Mouse (Mus musculus) G1E (cell line): ENCODE measurements at regions not wholly inside any gene's neighbourhood (a gene's known extent, or its start where the extent isn't known, plus 50 kb on each side); places are given as distances from the start of the nearest gene placed in this dataset.
"Not testable (repeated sequence)": the region's sequence is repeated elsewhere in the genome, so short reads cannot be mapped to it uniquely, and the experiment has no call there.

Experiments
- ATAC-seq: 2 replicates; pipeline ENCODE4 v1.8.0; 2016; ENCODE audit warnings: mild to moderate bottlenecking; ENCODE audit not compliant: insufficient number of reproducible peaks, poor library complexity, low FRiP score, severe bottlenecking; ENCODE audit errors: extremely low read depth
- DNase-seq: peaks from one replicate; pipeline ENCODE4 v3.0.0; 2012; ENCODE audit warnings: low spot score
- H3K27me3 ChIP-seq: 2 replicates; pipeline ENCODE4 v1.6.1; 2012; ENCODE audit warnings: mild to moderate bottlenecking, low read length, inconsistent platforms; ENCODE audit not compliant: insufficient read depth
- H3K36me3 ChIP-seq: replicated peaks from 2 replicates; pipeline ENCODE3; 2012; ENCODE audit warnings: mild to moderate bottlenecking, inconsistent platforms
- H3K4me1 ChIP-seq: 2 replicates; pipeline ENCODE4 v1.6.1; 2012; ENCODE audit warnings: low read depth, low read length, inconsistent platforms, mixed read lengths; ENCODE audit not compliant: insufficient read depth
- H3K4me3 ChIP-seq: 2 replicates; pipeline ENCODE4 v1.5.1; 2012; ENCODE audit warnings: low read depth, mild to moderate bottlenecking, inconsistent platforms, low read length, moderate library complexity, mixed read lengths
- H3K9me3 ChIP-seq: replicated peaks from 2 replicates; pipeline ENCODE4 v1.6.1; 2012; ENCODE audit warnings: inconsistent platforms
- CTCF ChIP-seq: IDR thresholded peaks from 2 replicates; pipeline ENCODE4 v1.5.1; 2012; ENCODE audit warnings: low read depth, low read length, inconsistent platforms, mixed read lengths
- GATA1 ChIP-seq: IDR thresholded peaks from 2 replicates; pipeline ENCODE4 v1.6.1; 2012; ENCODE audit warnings: borderline replicate concordance, low read length, inconsistent platforms, mixed read lengths
- GATA2 ChIP-seq: IDR thresholded peaks from 2 replicates; pipeline ENCODE4 v1.6.1; 2012; ENCODE audit warnings: low read depth, low read length, inconsistent platforms, borderline replicate concordance
- POLR2AphosphoS5 ChIP-seq: IDR thresholded peaks from 2 replicates; pipeline ENCODE4 v1.6.1; 2012; ENCODE audit warnings: low read depth, low read length, inconsistent platforms; ENCODE audit not compliant: insufficient replicate concordance
- TAL1 ChIP-seq: conservative IDR thresholded peaks from 2 replicates; pipeline ENCODE4 v1.6.1; 2012; ENCODE audit warnings: low read depth, low read length, inconsistent platforms, mixed read lengths

DNA sequence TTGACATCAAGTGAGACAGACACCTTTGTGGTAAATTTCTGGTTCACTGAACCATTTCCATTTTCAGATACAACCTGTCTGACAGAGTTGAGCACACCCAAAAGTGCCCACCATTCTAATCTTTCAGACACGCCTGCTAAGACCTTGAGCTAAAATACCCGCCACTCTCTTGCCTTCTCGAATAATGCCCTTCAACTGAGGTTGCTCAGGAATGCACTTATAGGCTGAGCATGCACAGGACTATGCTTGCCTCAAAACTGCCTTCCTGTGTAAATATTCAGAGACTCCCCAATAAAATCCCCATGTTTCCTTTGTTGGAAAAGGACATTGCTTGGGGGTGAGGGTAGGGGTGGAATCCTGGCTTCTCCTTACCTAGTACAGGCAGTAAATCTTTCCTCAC is 115.3 kb downstream of the Sox4 start:
- Histone ChIP-seq H3K27me3 (peaks cover 2% of the 10 kb centered on the region; the same call in 1 of the 2 replicates), H3K4me1 (no peaks in the 10 kb centered on the region), H3K4me3 (no peak overlapping the region), H3K9me3 (no peaks in the 10 kb centered on the region), H3K36me3 (no peaks in the 10 kb centered on the region)
- ATAC-seq (no peak), DNase-seq (no peak)
- TF ChIP-seq POLR2AphosphoS5, result no peak
- TF ChIP-seq GATA2, result no peak
- no peak for TF ChIP-seq TAL1
- TF ChIP-seq CTCF, result no peak
- no peak for TF ChIP-seq GATA1

DNA sequence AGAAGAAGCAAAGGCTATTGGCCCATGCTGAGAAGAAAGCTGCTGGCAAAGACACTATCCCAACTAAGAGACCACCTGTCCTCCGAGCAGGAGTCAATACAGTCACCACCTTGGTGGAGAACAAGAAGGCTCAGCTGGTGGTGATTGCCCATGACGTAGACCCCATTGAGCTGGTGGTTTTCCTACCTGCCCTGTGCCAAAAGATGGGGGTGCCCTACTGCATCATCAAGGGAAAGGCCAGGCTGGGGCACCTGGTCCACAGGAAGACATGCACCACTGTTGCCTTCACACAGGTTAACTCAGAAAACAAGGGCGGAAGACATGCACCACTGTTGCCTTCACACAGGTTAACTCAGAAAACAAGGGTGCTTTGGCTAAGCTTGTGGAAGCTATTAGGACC is 116.3 kb downstream of the Sox4 start:
- not testable (repeated sequence) for ATAC-seq

DNA sequence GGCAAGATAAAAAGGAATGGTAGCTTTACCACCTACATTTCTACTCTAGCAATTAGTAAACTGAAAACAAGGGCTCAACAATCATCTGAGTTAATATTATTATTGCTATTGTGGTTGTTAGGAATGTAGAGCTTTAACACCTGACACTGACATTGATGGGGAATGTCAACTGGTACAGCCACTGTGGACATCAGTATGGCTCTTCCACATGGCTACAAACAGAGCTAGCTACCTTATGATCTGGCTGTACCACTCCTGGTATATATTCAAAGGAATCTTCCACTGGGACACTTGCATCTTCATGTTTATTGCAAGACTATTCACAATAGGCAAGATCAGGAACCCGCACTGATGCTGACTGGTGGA is 119.8 kb downstream of the Sox4 start:
- Histone ChIP-seq H3K4me3 (no peak overlapping the region), H3K9me3 (no peaks in the 10 kb centered on the region), H3K4me1 (no peaks in the 10 kb centered on the region), H3K36me3 (no peaks in the 10 kb centered on the region), H3K27me3 (no peaks in the 10 kb centered on the region; the same call in 1 of the 2 replicates)
- ATAC-seq (no peak), DNase-seq (no peak)
- no peak for TF ChIP-seq TAL1
- no peak for TF ChIP-seq POLR2AphosphoS5
- no peak for TF ChIP-seq CTCF
- TF ChIP-seq GATA2, result no peak

More for the DNA sequence above, 116.3 kb downstream of the Sox4 start:
- H3K4me1 ChIP-seq, H3K9me3 ChIP-seq, H3K27me3 ChIP-seq, H3K36me3 ChIP-seq, DNase-seq, H3K4me3 ChIP-seq: not testable (repeated sequence)

- Histone ChIP-seq H3K9me3 (no peaks in the 10 kb centered on the region), H3K27me3 (no peaks in the 10 kb centered on the region; the same call in 1 of the 2 replicates), H3K4me1 (no peaks in the 10 kb centered on the region), H3K4me3 (no peak overlapping the region), H3K36me3 (no peaks in the 10 kb centered on the region)
- DNase-seq (no peak), ATAC-seq (no peak)
- no peak for TF ChIP-seq CTCF
- TF ChIP-seq GATA1, result no peak
- no peak for TF ChIP-seq POLR2AphosphoS5
- TF ChIP-seq TAL1, result no peak
- no peak for TF ChIP-seq GATA2
These were observed 120.4 kb downstream of the Sox4 start for GRCm38 (mm10) chr13:28832855-28833699.

- ATAC-seq, result no peak
- Histone ChIP-seq H3K4me3 (no peak overlapping the region), H3K9me3 (no peaks in the 10 kb centered on the region), H3K27me3 (no peaks in the 10 kb centered on the region; the same call in 1 of the 2 replicates), H3K4me1 (no peaks in the 10 kb centered on the region), H3K36me3 (no peaks in the 10 kb centered on the region)
- no peak for DNase-seq
- TF ChIP-seq POLR2AphosphoS5, result no peak
- no peak for TF ChIP-seq TAL1
- TF ChIP-seq CTCF, result no peak
- TF ChIP-seq GATA2, result no peak
- no peak for TF ChIP-seq GATA1
These were observed 127.2 kb downstream of the Sox4 start for GRCm38 (mm10) chr13:28826284-28826683.

DNA sequence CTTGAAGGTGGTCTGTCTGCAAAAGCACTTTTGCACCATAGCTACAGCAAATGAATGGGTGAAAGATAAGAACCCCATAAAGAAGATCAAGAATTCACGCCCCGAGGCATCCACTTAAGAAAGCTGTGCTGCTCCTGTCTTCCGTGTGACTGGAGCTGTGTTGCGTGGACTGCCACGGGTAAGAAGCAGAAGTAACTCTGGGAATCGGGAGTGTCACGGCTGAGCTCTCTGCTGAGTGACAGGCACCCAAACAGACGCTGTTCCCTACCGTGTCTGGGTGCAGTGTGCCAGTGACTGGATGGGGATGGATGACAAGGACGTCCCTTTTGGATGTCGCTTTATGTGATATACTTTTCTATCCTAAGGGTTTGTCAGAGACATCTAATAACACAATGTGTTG is 129.5 kb downstream of the Sox4 start:
- Histone ChIP-seq H3K27me3 (no peaks in the 10 kb centered on the region; the same call in 1 of the 2 replicates), H3K4me3 (no peak overlapping the region), H3K9me3 (no peaks in the 10 kb centered on the region), H3K4me1 (no peaks in the 10 kb centered on the region), H3K36me3 (no peaks in the 10 kb centered on the region)
- DNase-seq, result no peak
- ATAC-seq, result no peak
- TF ChIP-seq GATA1, result no peak
- no peak for TF ChIP-seq TAL1
- TF ChIP-seq CTCF, result no peak
- no peak for TF ChIP-seq GATA2
- TF ChIP-seq POLR2AphosphoS5, result no peak
